ENCODE assay signal across 26 mouse cellular contexts in genomic region chr6:15347705-15348104, GRCm38 (mm10).
DNase-seq lines count a peak whose midpoint lies in the region; ATAC-seq and TF ChIP-seq lines count a peak whose summit lies in the region.
"Had no signal": no experiment of that assay in that cellular context is flagged by ENCODE, and none has a peak within 500 bp of the region (broad histone marks: within the 10 kb centered on the region; RNA-seq: fewer than 3 reads in every experiment).

No protein-coding gene starts in this region.

- H3K4me2 ChIP-seq in midbrain, embryonic 12.5 days (replicated peaks): no peak overlapping the region
- no peak overlapping the region for H3K4me2 ChIP-seq in midbrain, embryonic 16.5 days (ENCODE audit: low read length)
- H3K4me2 ChIP-seq in forebrain, embryonic 16.5 days (ENCODE audit: low read length): no peak overlapping the region
- H3K4me2 ChIP-seq in hindbrain, postnatal 0 days (ENCODE audit: low read depth, low read length): no peak overlapping the region
- H3K4me2 ChIP-seq: embryonic facial prominence, embryonic 13.5 days; heart, embryonic 15.5 days; limb, embryonic 15.5 days; liver, embryonic 15.5 days; neural tube, embryonic 13.5 days had no signal

- no peaks in the 10 kb centered on the region for H3K27me3 ChIP-seq in midbrain, embryonic 12.5 days
- no peaks in the 10 kb centered on the region for H3K27me3 ChIP-seq in midbrain, embryonic 16.5 days (ENCODE audit: control insufficient read depth, insufficient read depth, low read depth, low read length)
- H3K27me3 ChIP-seq in forebrain, embryonic 16.5 days (replicated peaks; ENCODE audit: control insufficient read depth, insufficient read depth, low read length): no peaks in the 10 kb centered on the region
- no peaks in the 10 kb centered on the region for H3K27me3 ChIP-seq in hindbrain, postnatal 0 days (ENCODE audit: insufficient read depth, low read length)
- H3K27me3 ChIP-seq: embryonic facial prominence, embryonic 13.5 days; heart, embryonic 15.5 days; limb, embryonic 15.5 days; liver, embryonic 15.5 days; neural tube, embryonic 13.5 days had no signal

- DNase-seq in hindbrain, postnatal 0 days (ENCODE audit: low spot score): peak; percentile 16
- no peak for DNase-seq in thymus, adult 18-20 months
- DNase-seq in adrenal gland, adult (ENCODE audit: inconsistent age in 2 of 2, low spot score in 1 of 2): no peak
- DNase-seq in ovary, postnatal 10 days (ENCODE audit: low spot score): no peak
- DNase-seq: adrenal gland, adult 2 months; cerebellum, adult 18-20 months; cerebellum, postnatal 36 days; embryo, embryonic 11 days; heart, postnatal 36 days; kidney, adult 18-20 months; left cerebral cortex, postnatal 4 days; lung, postnatal 4 days had no signal

- 0 out of 2 replicates have a peak, but pooled peaks cover 4% of the 10 kb centered on the region for H3K4me1 ChIP-seq in midbrain, embryonic 12.5 days
- H3K4me1 ChIP-seq in midbrain, embryonic 16.5 days (ENCODE audit: control insufficient read depth, insufficient read depth, low read length): no peaks in the 10 kb centered on the region
- H3K4me1 ChIP-seq in forebrain, embryonic 16.5 days (replicated peaks; ENCODE audit: control insufficient read depth, insufficient read depth, low read length): peaks cover 5% of the 10 kb centered on the region
- no peaks in the 10 kb centered on the region for H3K4me1 ChIP-seq in hindbrain, postnatal 0 days (ENCODE audit: insufficient read depth, low read length)
- H3K4me1 ChIP-seq: embryonic facial prominence, embryonic 13.5 days; heart, embryonic 15.5 days; limb, embryonic 15.5 days; liver, embryonic 15.5 days; neural tube, embryonic 13.5 days had no signal

- ATAC-seq in midbrain, embryonic 12.5 days (ENCODE audit: low FRiP score, low read depth): peak; percentile 54; the same call in 1 of the 2 replicates
- no peak for ATAC-seq in midbrain, embryonic 16.5 days
- ATAC-seq in forebrain, embryonic 16.5 days: peak; percentile 80
- ATAC-seq in hindbrain, postnatal 0 days: peak; percentile 82; the same call in 1 of the 2 replicates
- ATAC-seq: inflammation-experienced regulatory T-cells, adult 6 months had no signal

- H3K27ac ChIP-seq in midbrain, embryonic 12.5 days (replicated peaks): no peak overlapping the region
- no peak overlapping the region for H3K27ac ChIP-seq in midbrain, embryonic 16.5 days (ENCODE audit: low read length)
- no peak overlapping the region for H3K27ac ChIP-seq in forebrain, embryonic 16.5 days (ENCODE audit: low read length)
- H3K27ac ChIP-seq in hindbrain, postnatal 0 days: no peak overlapping the region
- H3K27ac ChIP-seq: embryonic facial prominence, embryonic 13.5 days; heart, embryonic 15.5 days; kidney, postnatal 0 days; left cerebral cortex, adult 2 months; limb, embryonic 15.5 days; liver, embryonic 15.5 days; neural tube, embryonic 13.5 days; stomach, postnatal 0 days had no signal

- no peak overlapping the region for H3K9ac ChIP-seq in midbrain, embryonic 12.5 days (replicated peaks)
- no peak overlapping the region for H3K9ac ChIP-seq in midbrain, embryonic 16.5 days (ENCODE audit: low read depth, low read length)
- no peak overlapping the region for H3K9ac ChIP-seq in forebrain, embryonic 16.5 days (replicated peaks; ENCODE audit: low read depth, low read length)
- H3K9ac ChIP-seq in hindbrain, postnatal 0 days (replicated peaks; ENCODE audit: low read length): no peak overlapping the region
- H3K9ac ChIP-seq: embryonic facial prominence, embryonic 13.5 days; heart, embryonic 15.5 days; limb, embryonic 15.5 days; liver, embryonic 15.5 days; neural tube, embryonic 13.5 days had no signal

- TF ChIP-seq CTCF in hindbrain, postnatal 0 days (IDR thresholded peaks at IDR 0.05; ENCODE audit: low read depth): no peak

- no peaks in the 10 kb centered on the region for H3K36me3 ChIP-seq in midbrain, embryonic 12.5 days
- H3K36me3 ChIP-seq in midbrain, embryonic 16.5 days (ENCODE audit: control insufficient read depth, insufficient read depth, low read length): no peaks in the 10 kb centered on the region
- H3K36me3 ChIP-seq in forebrain, embryonic 16.5 days (ENCODE audit: control insufficient read depth, insufficient read depth): no peaks in the 10 kb centered on the region
- H3K36me3 ChIP-seq in hindbrain, postnatal 0 days (ENCODE audit: insufficient read depth, low read length): no peaks in the 10 kb centered on the region
- H3K36me3 ChIP-seq: embryonic facial prominence, embryonic 13.5 days; heart, embryonic 15.5 days; limb, embryonic 15.5 days; liver, embryonic 15.5 days; neural tube, embryonic 13.5 days had no signal

- H3K9me3 ChIP-seq in midbrain, embryonic 12.5 days: no peaks in the 10 kb centered on the region
- no peaks in the 10 kb centered on the region for H3K9me3 ChIP-seq in midbrain, embryonic 16.5 days (replicated peaks; ENCODE audit: control insufficient read depth, low read length, poor library complexity, severe bottlenecking)
- H3K9me3 ChIP-seq in forebrain, embryonic 16.5 days (ENCODE audit: control insufficient read depth, low read length): no peaks in the 10 kb centered on the region
- no peaks in the 10 kb centered on the region for H3K9me3 ChIP-seq in hindbrain, postnatal 0 days (ENCODE audit: low read length)
- H3K9me3 ChIP-seq: embryonic facial prominence, embryonic 13.5 days; heart, embryonic 15.5 days; limb, embryonic 15.5 days; liver, embryonic 15.5 days; neural tube, embryonic 13.5 days had no signal

- 72% methylated on average over 3 of the region's 3 CpGs for WGBS in midbrain, embryonic 12.5 days
- WGBS in midbrain, embryonic 16.5 days: 46% methylated on average over 3 of the region's 3 CpGs
- 28% methylated on average over 3 of the region's 3 CpGs for WGBS in forebrain, embryonic 16.5 days
- 31% methylated on average over 3 of the region's 3 CpGs for WGBS in hindbrain, postnatal 0 days

- no peak overlapping the region for H3K4me3 ChIP-seq in midbrain, embryonic 12.5 days
- no peak overlapping the region for H3K4me3 ChIP-seq in midbrain, embryonic 16.5 days (ENCODE audit: low read depth, low read length)
- no peak overlapping the region for H3K4me3 ChIP-seq in forebrain, embryonic 16.5 days (replicated peaks; ENCODE audit: low read length)
- H3K4me3 ChIP-seq in hindbrain, postnatal 0 days (ENCODE audit: low read length): no peak overlapping the region
- H3K4me3 ChIP-seq: embryonic facial prominence, embryonic 13.5 days; erythroblast, embryonic 14.5 days; heart, embryonic 15.5 days; left cerebral cortex, adult 2 months; limb, embryonic 15.5 days; liver, embryonic 15.5 days; myocyte; neural tube, embryonic 13.5 days had no signal
